Mouse (Mus musculus) megakaryocyte, embryonic 14.5 days (primary cell): ENCODE data around the gene Ilkap.

Source experiments
- FLI1 ChIP-seq: IDR thresholded peaks from 2 replicates; pipeline ENCODE4 v1.6.1; 2012; ENCODE audit warnings: low read length, inconsistent platforms, mixed read lengths
- GATA1 ChIP-seq: IDR thresholded peaks from 3 replicates; pipeline ENCODE4 v1.6.1; 2012; ENCODE audit warnings: mixed read lengths, low read length, inconsistent platforms, borderline replicate concordance

DNA sequence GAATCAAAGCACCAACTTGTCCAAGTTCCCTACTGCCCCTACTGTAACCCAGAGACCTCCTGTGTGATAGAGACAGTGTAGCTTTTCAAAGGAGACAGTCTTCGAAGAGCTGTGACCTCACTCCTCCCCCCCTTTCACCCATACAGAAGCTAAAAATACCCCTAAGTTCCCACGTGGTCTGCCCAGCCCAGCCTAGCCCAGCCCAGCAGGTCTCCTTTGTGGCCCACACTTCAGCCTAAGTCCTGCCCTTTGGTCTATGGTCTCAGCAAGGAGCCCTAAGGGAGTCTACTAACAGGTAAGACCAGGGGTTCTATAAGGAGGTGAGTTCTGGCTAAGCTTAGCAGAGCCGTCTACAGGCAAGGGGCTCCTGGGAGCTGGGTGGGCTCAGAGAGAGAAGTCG, 47.8 kb downstream of the Ilkap start, which contains the start of gene Klhl30:
- TF ChIP-seq GATA1 = no peak
- no peak for TF ChIP-seq FLI1
